Mouse (Mus musculus) thymus, postnatal 4 days (tissue): ENCODE results near the gene Scaf8.

ENCODE experiments used
- DNase-seq: peaks from one replicate; pipeline ENCODE4 v3.0.0; 2021

Gene Scaf8

GRCm38 (mm10) chr17:3209581-3209980, 94.8 kb downstream of the Scaf8 start:
- DNase-seq: no peak

GRCm38 (mm10) chr17:3210134-3210533, 95.4 kb downstream of the Scaf8 start:
- no peak for DNase-seq

GRCm38 (mm10) chr17:3212105-3212504, 97.3 kb downstream of the Scaf8 start:
- no peak for DNase-seq

- DNase-seq: no peak
Observed at GRCm38 (mm10) chr17:3212886-3213285, 98.1 kb downstream of the Scaf8 start.

- no peak for DNase-seq
Observed at GRCm38 (mm10) chr17:3214852-3215251, 100.1 kb downstream of the Scaf8 start.

GRCm38 (mm10) chr17:3217023-3217422, 102.3 kb downstream of the Scaf8 start:
- DNase-seq: no peak

GRCm38 (mm10) chr17:3218364-3218763, 103.6 kb downstream of the Scaf8 start:
- no peak for DNase-seq

GRCm38 (mm10) chr17:3218916-3219315, 104.1 kb downstream of the Scaf8 start:
- DNase-seq: no peak

- DNase-seq: peak; percentile 41
Observed at GRCm38 (mm10) chr17:3220201-3220600, 105.4 kb downstream of the Scaf8 start.

- no peak for DNase-seq
Observed at GRCm38 (mm10) chr17:3223071-3223470, 108.3 kb downstream of the Scaf8 start.

- DNase-seq: no peak
Observed at GRCm38 (mm10) chr17:3223721-3224120, 108.9 kb downstream of the Scaf8 start.

- peak; percentile 94 for DNase-seq
Observed at GRCm38 (mm10) chr17:3224383-3225106, 109.8 kb downstream of the Scaf8 start.

- DNase-seq: peak; percentile 62
Observed at GRCm38 (mm10) chr17:3230231-3231000, 115.6 kb downstream of the Scaf8 start.

GRCm38 (mm10) chr17:3232626-3233025, 117.9 kb downstream of the Scaf8 start:
- DNase-seq: no peak

- no peak for DNase-seq
Observed at GRCm38 (mm10) chr17:3243672-3244071, 128.9 kb downstream of the Scaf8 start.

GRCm38 (mm10) chr17:3244881-3245739, 130.3 kb downstream of the Scaf8 start:
- no peak for DNase-seq

- no peak for DNase-seq
Observed at GRCm38 (mm10) chr17:3246665-3247370, 132.0 kb downstream of the Scaf8 start.
